In genomic region chr4:41098577-41098951, GRCm38 (mm10) we compare ENCODE assay signal across 7 mouse cellular contexts. TPM values are rescaled to one million over a fixed set of nuclear protein-coding genes. Genes with fewer than 3 reads are reported as not detected.
A peak's percentile ranks its signal among the peaks of the same experiment; 100 is the strongest.
DNase-seq lines count a peak whose midpoint lies in the region; ATAC-seq and TF ChIP-seq lines count a peak whose summit lies in the region.

No protein-coding gene starts in this region.

- no peak for DNase-seq in ES-E14 (ENCODE audit: low read depth, low spot score)
- DNase-seq in hindbrain, embryonic 14.5 days (ENCODE audit: low spot score) = peak; percentile 27
- no peak for DNase-seq in left cerebral cortex, adult 11 months (ENCODE audit: low spot score)
- no peak for DNase-seq in adrenal gland, postnatal 36 days
- no peak for DNase-seq in thymus, postnatal 10 days (ENCODE audit: low spot score in 2 of 2)

- ATAC-seq in hindbrain, embryonic 14.5 days (ENCODE audit: low FRiP score) = no peak; the same call in 1 of the 2 replicates
- ATAC-seq in liver, embryonic 15.5 days (ENCODE audit: insufficient read depth) = no peak

- in situ Hi-C loops in ES-E14 (cut with MboI; ENCODE audit: low sequenced_read_pairs in 2 of 2, unreplicated experiment in 2 of 2) = no loop called here

- peaks cover 44% of the 10 kb centered on the region for H3K27me3 ChIP-seq in E14TG2a.4 (ENCODE audit: insufficient read depth, low read length)
- H3K27me3 ChIP-seq in hindbrain, embryonic 14.5 days (ENCODE audit: control insufficient read depth, insufficient read depth, low read length) = peaks cover 17% of the 10 kb centered on the region
- H3K27me3 ChIP-seq in liver, embryonic 15.5 days = peaks cover 60% of the 10 kb centered on the region

- no peak for TF ChIP-seq CTCF in E14TG2a.4 (conservative IDR thresholded peaks at IDR 0.05; ENCODE audit: low read length)

- peak overlapping the region; percentile 94 for H3K4me2 ChIP-seq in hindbrain, embryonic 14.5 days (replicated peaks)
- peak overlapping the region; percentile 84 for H3K4me2 ChIP-seq in liver, embryonic 15.5 days

- peaks cover 26% of the 10 kb centered on the region for H3K36me3 ChIP-seq in E14TG2a.4 (ENCODE audit: insufficient read depth, low read length)
- H3K36me3 ChIP-seq in ES-E14 (ENCODE audit: control insufficient read depth, insufficient read depth, low read length, poor library complexity, severe bottlenecking) = no peaks in the 10 kb centered on the region
- no peaks in the 10 kb centered on the region for H3K36me3 ChIP-seq in hindbrain, embryonic 14.5 days (replicated peaks; ENCODE audit: control insufficient read depth, insufficient read depth)
- peaks cover 15% of the 10 kb centered on the region for H3K36me3 ChIP-seq in liver, embryonic 15.5 days (replicated peaks)

- WGBS in hindbrain, embryonic 14.5 days = 15% methylated on average over 11 of the region's 11 CpGs
- 23% methylated on average over 11 of the region's 11 CpGs for WGBS in liver, embryonic 15.5 days (ENCODE audit: insufficient replicate concordance)

- H3K27ac ChIP-seq in ES-E14 (ENCODE audit: insufficient read depth, low read depth, low read length, poor library complexity, severe bottlenecking) = no peak overlapping the region
- no peak overlapping the region for H3K27ac ChIP-seq in hindbrain, embryonic 14.5 days
- H3K27ac ChIP-seq in liver, embryonic 15.5 days (replicated peaks) = no peak overlapping the region

- H3K9me3 ChIP-seq in E14TG2a.4 (ENCODE audit: low read length) (no peaks in the 10 kb centered on the region), ES-E14 (ENCODE audit: control insufficient read depth, insufficient read depth, low read depth, low read length) (no peaks in the 10 kb centered on the region)
- H3K9me3 ChIP-seq in hindbrain, embryonic 14.5 days (ENCODE audit: control insufficient read depth, low read length) = no peaks in the 10 kb centered on the region
- H3K9me3 ChIP-seq in liver, embryonic 15.5 days (replicated peaks) = no peaks in the 10 kb centered on the region

- H3K4me3 ChIP-seq in E14TG2a.4 (replicated peaks; ENCODE audit: low read length) = peak overlapping the region; percentile 77; the same call in 1 of the 2 replicates
- peak overlapping the region; percentile 61 to 68; a peak in 3 of 4 replicates for H3K4me3 ChIP-seq in ES-E14 (ENCODE audit: insufficient read depth in 1 of 2, low read depth in 1 of 2, low read length in 2 of 2, poor library complexity in 1 of 2, severe bottlenecking in 1 of 2)
- H3K4me3 ChIP-seq in hindbrain, embryonic 14.5 days (replicated peaks; ENCODE audit: low read length) = peak overlapping the region; percentile 46
- peak overlapping the region; percentile 61 for H3K4me3 ChIP-seq in liver, embryonic 15.5 days (replicated peaks)

- no peak overlapping the region for H3K9ac ChIP-seq in ES-E14 (ENCODE audit: insufficient read depth, low read depth, low read length, poor library complexity, severe bottlenecking)
- H3K9ac ChIP-seq in hindbrain, embryonic 14.5 days = peak overlapping the region; percentile 70
- H3K9ac ChIP-seq in liver, embryonic 15.5 days = no peak overlapping the region

- H3K4me1 ChIP-seq in E14TG2a.4 (replicated peaks; ENCODE audit: low read depth, low read length) = peaks cover 92% of the 10 kb centered on the region
- H3K4me1 ChIP-seq in ES-E14 (ENCODE audit: control insufficient read depth in 2 of 2, insufficient read depth in 2 of 2, low read length in 2 of 2, poor library complexity in 1 of 2) = peaks cover 15 to 22% of the 10 kb centered on the region in 2 experiments
- peaks cover 5% of the 10 kb centered on the region for H3K4me1 ChIP-seq in hindbrain, embryonic 14.5 days (replicated peaks; ENCODE audit: control insufficient read depth, insufficient read depth, low read length)
- H3K4me1 ChIP-seq in liver, embryonic 15.5 days (replicated peaks) = peaks cover 50% of the 10 kb centered on the region

TF ChIP-seq in ES-E14, 5 proteins besides CTCF, POLR2A, EP300 and RAD21:
- no peak for TF ChIP-seq ZNF384 (IDR thresholded peaks at IDR 0.05; ENCODE audit: low read depth, low read length)
- no peak for TF ChIP-seq CHD2 (IDR thresholded peaks at IDR 0.05; ENCODE audit: low read depth, low read length)
- no peak for TF ChIP-seq HCFC1 (IDR thresholded peaks at IDR 0.05; ENCODE audit: borderline replicate concordance, insufficient read depth, low read length)
- no peak for TF ChIP-seq ZC3H11A (IDR thresholded peaks at IDR 0.05; ENCODE audit: borderline replicate concordance, low read depth, low read length)
- TF ChIP-seq MAFK (IDR thresholded peaks at IDR 0.05; ENCODE audit: insufficient read depth, low read depth, low read length) = no peak
TF ChIP-seq in ES-E14: peak in this region for 0.

RNA-seq across cellular contexts. Expression of gene Aqp3, which starts 0.6 kb away (rescaled TPM):
- 62.9 and 87.0 TPM in 2 replicates for total RNA-seq in ES-E14 (2012; rRNA removed)
- 0.17 TPM in 1 of 2 replicates, not detected in the other for polyA plus RNA-seq in hindbrain, embryonic 14.5 days (2014; fragmentation: Nextera tagmentation; extraction: Ambion mirVana)
- polyA plus RNA-seq in liver, embryonic 15.5 days (2015; fragmentation: Nextera tagmentation; extraction: Ambion mirVana) = 12.3 and 12.8 TPM in 2 replicates
- under 1 TPM in 1 of 2 experiments, not detected in 1; 0.23 TPM for total RNA-seq in adrenal gland, postnatal 36 days (2021)

RNA-seq across cellular contexts. Expression of gene Nol6, which starts 25.7 kb away (rescaled TPM):
- 67.5 and 69.4 TPM in 2 replicates for total RNA-seq in ES-E14 (2012; rRNA removed)
- 38.4 and 41.5 TPM in 2 replicates for polyA plus RNA-seq in hindbrain, embryonic 14.5 days (2014; fragmentation: Nextera tagmentation; extraction: Ambion mirVana)
- polyA plus RNA-seq in liver, embryonic 15.5 days (2015; fragmentation: Nextera tagmentation; extraction: Ambion mirVana) = 9.2 and 9.7 TPM in 2 replicates
- total RNA-seq in adrenal gland, postnatal 36 days (2021) = 10 to 100 TPM; 58.0 to 61.8 TPM

RNA-seq across cellular contexts. Expression of gene Ube2r2, which starts 37.0 kb away (rescaled TPM):
- 47.4 and 52.3 TPM in 2 replicates for total RNA-seq in ES-E14 (2012; rRNA removed)
- polyA plus RNA-seq in hindbrain, embryonic 14.5 days (2014; fragmentation: Nextera tagmentation; extraction: Ambion mirVana) = 68.5 and 68.7 TPM in 2 replicates
- 45.4 and 47.8 TPM in 2 replicates for polyA plus RNA-seq in liver, embryonic 15.5 days (2015; fragmentation: Nextera tagmentation; extraction: Ambion mirVana)
- 100 to 1,000 TPM; 103 to 115 TPM for total RNA-seq in adrenal gland, postnatal 36 days (2021)

RNA-seq across cellular contexts. Expression of gene Aqp7, which starts 50.6 kb away (rescaled TPM):
- total RNA-seq in ES-E14 (2012; rRNA removed) = 0.11 TPM in 1 of 2 replicates, not detected in the other
- not detected in 2 replicates for polyA plus RNA-seq in hindbrain, embryonic 14.5 days (2014; fragmentation: Nextera tagmentation; extraction: Ambion mirVana)
- polyA plus RNA-seq in liver, embryonic 15.5 days (2015; fragmentation: Nextera tagmentation; extraction: Ambion mirVana) = 0.79 and 1.2 TPM in 2 replicates
- 10 to 100 TPM; 22.9 to 26.1 TPM for total RNA-seq in adrenal gland, postnatal 36 days (2021)

Comparison
In these comparisons a context has a peak if more than half of its experiments do, and no peak if none do; other contexts are left out.
1. RNA of gene Aqp3, which starts 0.6 kb away (total RNA-seq): 62.9 to 87.0 TPM in ES-E14; 0.23 TPM in adrenal gland, postnatal 36 days; every median in the first group is over 10 times any median in the second.
2. Peak in every context shown above with its lines, with median percentiles within 50 percentile points of each other: H3K4me3 ChIP-seq.